Mouse (Mus musculus): ENCODE data around the gene Erfe. TPM values are rescaled to one million over a fixed set of nuclear protein-coding genes. Genes with fewer than 3 reads are reported as not detected.

The Erfe gene
- polyA plus RNA-seq, 1 experiment from 2014 or later, result 4.7 TPM

Other genes starting within 250 kb of the Erfe start
- 1.2 and 1.8 TPM in 2 replicates for gene Rbm44, start 221.3 kb upstream of the Erfe start, polyA plus RNA-seq (2015; fragmentation: Nextera tagmentation; extraction: Ambion mirVana)
- 4.1 and 5.3 TPM in 2 replicates for gene Ramp1, start 186.6 kb upstream of the Erfe start, polyA plus RNA-seq (2015; fragmentation: Nextera tagmentation; extraction: Ambion mirVana)
- gene Ube2f, start 116.1 kb upstream of the Erfe start, polyA plus RNA-seq (2015; fragmentation: Nextera tagmentation; extraction: Ambion mirVana), result 71.1 and 77.5 TPM in 2 replicates
- gene Scly, start 68.1 kb upstream of the Erfe start, polyA plus RNA-seq (2015; fragmentation: Nextera tagmentation; extraction: Ambion mirVana), result 24.9 and 30.1 TPM in 2 replicates
- gene Espnl, start 44.4 kb upstream of the Erfe start, polyA plus RNA-seq (2015; fragmentation: Nextera tagmentation; extraction: Ambion mirVana), result not detected in 2 replicates
- gene Klhl30, start 15.4 kb upstream of the Erfe start, polyA plus RNA-seq (2015; fragmentation: Nextera tagmentation; extraction: Ambion mirVana), result 0.10 TPM in 2 replicates
- 86.5 and 95.8 TPM in 2 replicates for gene Ilkap, start 32.4 kb downstream of the Erfe start, polyA plus RNA-seq (2015; fragmentation: Nextera tagmentation; extraction: Ambion mirVana)
- gene Hes6, start 47.6 kb downstream of the Erfe start, polyA plus RNA-seq (2015; fragmentation: Nextera tagmentation; extraction: Ambion mirVana), result 21.9 and 22.5 TPM in 2 replicates
- gene Per2, start 92.9 kb downstream of the Erfe start, polyA plus RNA-seq (2015; fragmentation: Nextera tagmentation; extraction: Ambion mirVana), result 1.4 and 2.5 TPM in 2 replicates
- gene Traf3ip1, start 128.2 kb downstream of the Erfe start, polyA plus RNA-seq (2015; fragmentation: Nextera tagmentation; extraction: Ambion mirVana), result 2.5 and 2.6 TPM in 2 replicates
- gene Asb1, start 174.1 kb downstream of the Erfe start, polyA plus RNA-seq (2015; fragmentation: Nextera tagmentation; extraction: Ambion mirVana), result 12.3 and 13.8 TPM in 2 replicates

All from liver, embryonic 13.5 days (tissue).